Mouse (Mus musculus): ENCODE data around the gene Galnt16. TPM values are rescaled to one million over a fixed set of nuclear protein-coding genes. Genes with fewer than 3 reads are reported as not detected.

The Galnt16 gene
- polyA plus RNA-seq, 1 experiment from 2014 or later: 3.9 TPM

- H3K27ac ChIP-seq: peak overlapping the region; percentile 42; the same call in 1 of the 2 replicates
- no peak for DNase-seq (ENCODE audit: low spot score)
Measured at GRCm38 (mm10) chr12:80598236-80598635, 80.2 kb downstream of the Galnt16 start.

GRCm38 (mm10) chr12:80598756-80599155 is 80.7 kb downstream of the Galnt16 start:
- peak; percentile 13; the same call in 1 of the 2 replicates for TF ChIP-seq CTCF (IDR thresholded peaks at IDR 0.05; ENCODE audit: low read depth)
- Histone ChIP-seq H3K27ac (peak overlapping the region; percentile 42; the same call in 1 of the 2 replicates), H3K4me3 (replicated peaks; ENCODE audit: low read depth, low read length) (no peak overlapping the region), H3K9me3 (replicated peaks; ENCODE audit: low read length) (no peaks in the 10 kb centered on the region), H3K9ac (ENCODE audit: low read depth, low read length) (no peak overlapping the region), H3K36me3 (ENCODE audit: insufficient read depth, low read length) (no peaks in the 10 kb centered on the region), H3K4me1 (replicated peaks; ENCODE audit: insufficient read depth, low read length) (peaks cover 12% of the 10 kb centered on the region; the same call in 1 of the 2 replicates), H3K4me2 (ENCODE audit: low read length) (no peak overlapping the region), H3K27me3 (ENCODE audit: insufficient read depth, low read length) (no peaks in the 10 kb centered on the region)
- WGBS: 44% methylated on average over 6 of the region's 6 CpGs
- DNase-seq (ENCODE audit: low spot score): peak; percentile 68
- no peak for ATAC-seq (replicated peaks; ENCODE audit: low FRiP score, low read depth)

More at GRCm38 (mm10) chr12:80598236-80598635, 80.2 kb downstream of the Galnt16 start:
- Histone ChIP-seq H3K27me3 (ENCODE audit: insufficient read depth, low read length) (no peaks in the 10 kb centered on the region), H3K4me2 (ENCODE audit: low read length) (no peak overlapping the region), H3K4me1 (replicated peaks; ENCODE audit: insufficient read depth, low read length) (peaks cover 9% of the 10 kb centered on the region; the same call in 1 of the 2 replicates), H3K4me3 (replicated peaks; ENCODE audit: low read depth, low read length) (no peak overlapping the region), H3K9ac (ENCODE audit: low read depth, low read length) (no peak overlapping the region), H3K36me3 (ENCODE audit: insufficient read depth, low read length) (no peaks in the 10 kb centered on the region), H3K9me3 (replicated peaks; ENCODE audit: low read length) (no peaks in the 10 kb centered on the region)
- no peak for ATAC-seq (replicated peaks; ENCODE audit: low FRiP score, low read depth)
- 33% methylated on average over 7 of the region's 7 CpGs for WGBS
- TF ChIP-seq CTCF (IDR thresholded peaks at IDR 0.05; ENCODE audit: low read depth): no peak

GRCm38 (mm10) chr12:80601597-80602269 is 83.7 kb downstream of the Galnt16 start:
- Histone ChIP-seq H3K4me1 (replicated peaks; ENCODE audit: insufficient read depth, low read length) (peaks cover 12% of the 10 kb centered on the region; the same call in 1 of the 2 replicates), H3K9ac (ENCODE audit: low read depth, low read length) (no peak overlapping the region)
- no peak for TF ChIP-seq CTCF (IDR thresholded peaks at IDR 0.05; ENCODE audit: low read depth)

GRCm38 (mm10) chr12:80602432-80602831 is 84.4 kb downstream of the Galnt16 start:
- WGBS: 85% methylated on average over 5 of the region's 5 CpGs
- TF ChIP-seq CTCF (IDR thresholded peaks at IDR 0.05; ENCODE audit: low read depth): no peak
- H3K4me1 ChIP-seq (replicated peaks; ENCODE audit: insufficient read depth, low read length): peaks cover 12% of the 10 kb centered on the region; the same call in 1 of the 2 replicates

More at GRCm38 (mm10) chr12:80601597-80602269, 83.7 kb downstream of the Galnt16 start:
- Histone ChIP-seq H3K36me3 (ENCODE audit: insufficient read depth, low read length) (no peaks in the 10 kb centered on the region), H3K27ac (no peak overlapping the region), H3K27me3 (ENCODE audit: insufficient read depth, low read length) (no peaks in the 10 kb centered on the region), H3K4me3 (replicated peaks; ENCODE audit: low read depth, low read length) (no peak overlapping the region), H3K4me2 (ENCODE audit: low read length) (no peak overlapping the region), H3K9me3 (replicated peaks; ENCODE audit: low read length) (no peaks in the 10 kb centered on the region)
- DNase-seq (ENCODE audit: low spot score) (no peak), ATAC-seq (replicated peaks; ENCODE audit: low FRiP score, low read depth) (no peak)
- 72% methylated on average over 9 of the region's 9 CpGs for WGBS

GRCm38 (mm10) chr12:80603566-80603965 is 85.5 kb downstream of the Galnt16 start:
- no peak overlapping the region for H3K27ac ChIP-seq
- no peak overlapping the region for H3K4me2 ChIP-seq (ENCODE audit: low read length)
- no peaks in the 10 kb centered on the region for H3K36me3 ChIP-seq (ENCODE audit: insufficient read depth, low read length)
- 38% methylated on average over 4 of the region's 4 CpGs for WGBS
- peak; percentile 60 for DNase-seq (ENCODE audit: low spot score)
- peaks cover 9% of the 10 kb centered on the region; the same call in 1 of the 2 replicates for H3K4me1 ChIP-seq (replicated peaks; ENCODE audit: insufficient read depth, low read length)
- no peaks in the 10 kb centered on the region for H3K9me3 ChIP-seq (replicated peaks; ENCODE audit: low read length)
- no peak for TF ChIP-seq CTCF (IDR thresholded peaks at IDR 0.05; ENCODE audit: low read depth)
- H3K9ac ChIP-seq (ENCODE audit: low read depth, low read length): no peak overlapping the region
- no peaks in the 10 kb centered on the region for H3K27me3 ChIP-seq (ENCODE audit: insufficient read depth, low read length)
- H3K4me3 ChIP-seq (replicated peaks; ENCODE audit: low read depth, low read length): no peak overlapping the region
- ATAC-seq (replicated peaks; ENCODE audit: low FRiP score, low read depth): no peak

More at GRCm38 (mm10) chr12:80602432-80602831, 84.4 kb downstream of the Galnt16 start:
- Histone ChIP-seq H3K9ac (ENCODE audit: low read depth, low read length) (no peak overlapping the region), H3K4me3 (replicated peaks; ENCODE audit: low read depth, low read length) (no peak overlapping the region), H3K4me2 (ENCODE audit: low read length) (no peak overlapping the region), H3K27ac (no peak overlapping the region), H3K9me3 (replicated peaks; ENCODE audit: low read length) (no peaks in the 10 kb centered on the region), H3K27me3 (ENCODE audit: insufficient read depth, low read length) (no peaks in the 10 kb centered on the region), H3K36me3 (ENCODE audit: insufficient read depth, low read length) (no peaks in the 10 kb centered on the region)
- ATAC-seq (replicated peaks; ENCODE audit: low FRiP score, low read depth) (no peak), DNase-seq (ENCODE audit: low spot score) (no peak)

- ATAC-seq (replicated peaks; ENCODE audit: low FRiP score, low read depth) (no peak), DNase-seq (ENCODE audit: low spot score) (no peak)
- Histone ChIP-seq H3K9me3 (replicated peaks; ENCODE audit: low read length) (no peaks in the 10 kb centered on the region), H3K27ac (no peak overlapping the region), H3K9ac (ENCODE audit: low read depth, low read length) (no peak overlapping the region), H3K4me1 (replicated peaks; ENCODE audit: insufficient read depth, low read length) (0 out of 2 replicates have a peak, but pooled peaks cover 5% of the 10 kb centered on the region), H3K4me3 (replicated peaks; ENCODE audit: low read depth, low read length) (no peak overlapping the region), H3K36me3 (ENCODE audit: insufficient read depth, low read length) (no peaks in the 10 kb centered on the region), H3K27me3 (ENCODE audit: insufficient read depth, low read length) (no peaks in the 10 kb centered on the region), H3K4me2 (ENCODE audit: low read length) (no peak overlapping the region)
- 77% methylated on average over 2 of the region's 2 CpGs for WGBS
- TF ChIP-seq CTCF (IDR thresholded peaks at IDR 0.05; ENCODE audit: low read depth): no peak
Measured at GRCm38 (mm10) chr12:80604218-80604617, 86.1 kb downstream of the Galnt16 start.

All from kidney, postnatal 0 days (tissue).